Mouse (Mus musculus) liver, postnatal 0 days (tissue): ENCODE results near the gene Cpne2.

Source experiments
- CTCF ChIP-seq: sonication (generic); IDR thresholded peaks from 2 replicates; pipeline ENCODE4 v1.5.1; 2016; ENCODE audit warnings: antibody characterized with exemption, low read depth
- EP300 ChIP-seq: IDR thresholded peaks from 2 replicates; pipeline ENCODE4 v1.6.1; 2016; ENCODE audit warnings: antibody characterized with exemption, low read depth, mild to moderate bottlenecking

GRCm38 (mm10) chr8:94601034-94601606, 68.3 kb downstream of the Cpne2 start:
- no peak for TF ChIP-seq EP300
- no peak for TF ChIP-seq CTCF
